ENCODE assay signal across 18 mouse cellular contexts in genomic region chr2:131086667-131087390, GRCm38 (mm10). TPM values are rescaled to one million over a fixed set of nuclear protein-coding genes. Genes with fewer than 3 reads are reported as not detected.
DNase-seq lines count a peak whose midpoint lies in the region; ATAC-seq and TF ChIP-seq lines count a peak whose summit lies in the region.
"Had no signal": no experiment of that assay in that cellular context is flagged by ENCODE, and none has a peak within 500 bp of the region (broad histone marks: within the 10 kb centered on the region; RNA-seq: fewer than 3 reads in every experiment).

Gene Siglec1 (minus strand): TSS chr2:131086765.

- no peak within 1 kb of the TSS for H3K4me3 ChIP-seq in kidney, embryonic 15.5 days (replicated peaks)
- H3K4me3 ChIP-seq in testis, adult 2 months (ENCODE audit: control insufficient read depth, low read depth, low read length), result no peak within 1 kb of the TSS
- H3K4me3 ChIP-seq: embryonic facial prominence, embryonic 12.5 days; left cerebral cortex, adult 2 months; limb, embryonic 12.5 days; midbrain, embryonic 15.5 days had no signal

- TF ChIP-seq CTCF in testis, adult 2 months (IDR thresholded peaks at IDR 0.05; ENCODE audit: control insufficient read depth, insufficient read depth, insufficient replicate concordance, low read depth, low read length), result no peak

- no peaks in the 10 kb centered on the region for H3K27me3 ChIP-seq in kidney, embryonic 15.5 days
- H3K27me3 ChIP-seq in testis, adult 2 months (ENCODE audit: control insufficient read depth, insufficient read depth, low read length), result no peaks in the 10 kb centered on the region
- H3K27me3 ChIP-seq: embryonic facial prominence, embryonic 12.5 days; limb, embryonic 12.5 days; midbrain, embryonic 15.5 days had no signal

- no peak within 1 kb of the TSS for H3K4me2 ChIP-seq in kidney, embryonic 15.5 days
- H3K4me2 ChIP-seq: embryonic facial prominence, embryonic 12.5 days; hindbrain, embryonic 14.5 days; limb, embryonic 12.5 days; midbrain, embryonic 15.5 days had no signal

- peak within 1 kb of the TSS; percentile 37; the same call in 1 of the 2 replicates for H3K27ac ChIP-seq in kidney, embryonic 15.5 days
- H3K27ac ChIP-seq in testis, adult 2 months (ENCODE audit: control insufficient read depth, insufficient read depth, low read depth, low read length), result 0 out of 2 replicates have a peak within 1 kb of the TSS, but pooled peaks have one; percentile 7
- H3K27ac ChIP-seq: embryonic facial prominence, embryonic 12.5 days; hindbrain, embryonic 14.5 days; left cerebral cortex, adult 2 months; limb, embryonic 12.5 days; midbrain, embryonic 15.5 days had no signal

- DNase-seq in kidney, postnatal 25 days, result no peak
- DNase-seq in testis, postnatal 10 days (ENCODE audit: low spot score), result no peak
- DNase-seq in adrenal gland, adult 8-10 months, result no peak
- no peak for DNase-seq in frontal cortex, postnatal 14 days (ENCODE audit: low spot score in 2 of 2)
- DNase-seq: adrenal gland, postnatal 10 days; cerebellum, postnatal 14 days; gastrocnemius, postnatal 36 days; kidney, adult 11 months; right cerebral cortex, postnatal 14 days had no signal

- peaks cover 12% of the 10 kb centered on the region for H3K4me1 ChIP-seq in kidney, embryonic 15.5 days
- H3K4me1 ChIP-seq in testis, adult 2 months (ENCODE audit: control insufficient read depth, insufficient read depth, low read length), result no peaks in the 10 kb centered on the region
- H3K4me1 ChIP-seq: embryonic facial prominence, embryonic 12.5 days; limb, embryonic 12.5 days; midbrain, embryonic 15.5 days had no signal

- 75% methylated on average over 11 of the region's 11 CpGs for WGBS in kidney, embryonic 15.5 days

- H3K36me3 ChIP-seq in kidney, embryonic 15.5 days, result no peaks in the 10 kb centered on the region
- H3K36me3 ChIP-seq in testis, adult 2 months (ENCODE audit: control insufficient read depth, insufficient read depth, low read length), result no peaks in the 10 kb centered on the region
- H3K36me3 ChIP-seq: embryonic facial prominence, embryonic 12.5 days; limb, embryonic 12.5 days; midbrain, embryonic 15.5 days had no signal

- no peak for TF ChIP-seq POLR2A in testis, adult 2 months (IDR thresholded peaks at IDR 0.05; ENCODE audit: control insufficient read depth, low read depth, low read length)

- no peaks in the 10 kb centered on the region for H3K9me3 ChIP-seq in kidney, embryonic 15.5 days (replicated peaks)
- H3K9me3 ChIP-seq: embryonic facial prominence, embryonic 12.5 days; limb, embryonic 12.5 days; midbrain, embryonic 15.5 days had no signal

- no peak for ATAC-seq in kidney, embryonic 15.5 days (replicated peaks; ENCODE audit: low FRiP score)
- peak; percentile 23 to 24; a peak in 1 of 4 replicates for ATAC-seq in hematopoietic stem cell, adult 5-6 weeks (replicated peaks in 1 of 2; ENCODE audit: insufficient read depth in 1 of 2, low FRiP score in 2 of 2, low TSS enrichment in 1 of 2, low read depth in 1 of 2, poor library complexity in 2 of 2, severe bottlenecking in 2 of 2)
- ATAC-seq in monocyte, adult 5-6 weeks (replicated peaks; ENCODE audit: insufficient number of reproducible peaks, low FRiP score, low TSS enrichment, poor library complexity, severe bottlenecking), result peak; percentile 42
- ATAC-seq: midbrain, embryonic 15.5 days had no signal

- H3K9ac ChIP-seq in kidney, embryonic 15.5 days, result no peak within 1 kb of the TSS
- H3K9ac ChIP-seq: embryonic facial prominence, embryonic 12.5 days; hindbrain, embryonic 14.5 days; limb, embryonic 12.5 days; midbrain, embryonic 15.5 days had no signal

RNA-seq across cellular contexts. Expression of gene Siglec1, which starts in this region (rescaled TPM):
- 0.35 and 0.49 TPM in 2 replicates for polyA plus RNA-seq in kidney, embryonic 15.5 days (2015; fragmentation: Nextera tagmentation; extraction: Ambion mirVana)
- 0.61 and 0.88 TPM in 2 replicates for polyA plus RNA-seq in testis, adult 2 months (2012; rRNA removed)
- total RNA-seq in hematopoietic stem cell, adult 5-6 weeks (2017), result 0.19 TPM in 1 of 2 replicates, not detected in the other
- total RNA-seq in monocyte, adult 5-6 weeks (2017), result 0.68 to 0.75 TPM in 2 of 3 replicates, not detected in the other
- 1 to 10 TPM; 5.1 to 6.4 (median 6.3) TPM for total RNA-seq in adrenal gland, adult 8-10 months (2022)

Comparison
In these comparisons a context has a peak if more than half of its experiments do, and no peak if none do; other contexts are left out.
1. Peak in ATAC-seq in hematopoietic stem cell, adult 5-6 weeks; RNA of the gene not detected or under 1 TPM.
2. Peak in ATAC-seq in monocyte, adult 5-6 weeks; RNA of the gene not detected or under 1 TPM.